Mouse (Mus musculus): ENCODE measurements around the gene Aatk.

GRCm38 (mm10) chr11:119966294-119966693 lies 80.7 kb downstream of the Aatk start:
- TF ChIP-seq CTCF (IDR thresholded peaks at IDR 0.05; ENCODE audit: extremely low read depth, insufficient read depth, low read length) (no peak), POLR2A (IDR thresholded peaks at IDR 0.05; ENCODE audit: extremely low read depth, insufficient read depth, low read length) (no peak)
